Mouse (Mus musculus): Measurements from ENCODE around the gene Ahcy. TPM values are rescaled to one million over a fixed set of nuclear protein-coding genes. Genes with fewer than 3 reads are reported as not detected.
A peak's percentile ranks its signal among the peaks of the same experiment; 100 is the strongest.
"Not testable (repeated sequence)": the region's sequence is repeated elsewhere in the genome, so short reads cannot be mapped to it uniquely, and the experiment has no call there.

The Ahcy gene
- polyA plus RNA-seq (2016; fragmentation: Nextera tagmentation; extraction: Ambion mirVana) = 85.0 and 105 TPM in 2 replicates

- DNase-seq (ENCODE audit: low spot score) = peak; percentile 94
- peaks cover 7% of the 10 kb centered on the region; the same call in 1 of the 2 replicates for H3K27me3 ChIP-seq (ENCODE audit: insufficient read depth, poor library complexity, severe bottlenecking)
- H3K4me3 ChIP-seq = peak within 1 kb of the TSS; percentile 68
- H3K36me3 ChIP-seq = peaks cover 7% of the 10 kb centered on the region
- peak within 1 kb of the TSS; percentile 92 for H3K27ac ChIP-seq
- under 1% methylated on average over 56 of the region's 56 CpGs for WGBS
- H3K9me3 ChIP-seq = no peaks in the 10 kb centered on the region
- H3K4me1 ChIP-seq (replicated peaks) = peaks cover 32% of the 10 kb centered on the region
Observed at GRCm38 (mm10) chr2:155073978-155074765, at the start of gene Ahcy. TSS of gene Ahcy (minus strand) at chr2:155074497.

GRCm38 (mm10) chr2:155115216-155115830 is 41.0 kb upstream of the Ahcy start:
- Histone ChIP-seq H3K27ac (no peak overlapping the region), H3K9me3 (peaks cover 12% of the 10 kb centered on the region; the same call in 1 of the 2 replicates), H3K4me3 (no peak overlapping the region), H3K4me1 (replicated peaks) (no peaks in the 10 kb centered on the region), H3K27me3 (ENCODE audit: insufficient read depth, poor library complexity, severe bottlenecking) (no peaks in the 10 kb centered on the region), H3K36me3 (no peaks in the 10 kb centered on the region)
- DNase-seq (ENCODE audit: low spot score) = no peak
- 72% methylated on average over 7 of the region's 7 CpGs for WGBS

- H3K4me3 ChIP-seq; H3K27me3 ChIP-seq (ENCODE audit: insufficient read depth, poor library complexity, severe bottlenecking); H3K36me3 ChIP-seq; DNase-seq (ENCODE audit: low spot score); H3K27ac ChIP-seq; H3K4me1 ChIP-seq (replicated peaks); H3K9me3 ChIP-seq: not testable (repeated sequence)
- 84% methylated on average over 9 of the region's 9 CpGs for WGBS
Observed at GRCm38 (mm10) chr2:155107276-155107675, 33.0 kb upstream of the Ahcy start.

GRCm38 (mm10) chr2:155103607-155104006 is 29.3 kb upstream of the Ahcy start:
- no peaks in the 10 kb centered on the region for H3K36me3 ChIP-seq
- 82% methylated on average over 6 of the region's 6 CpGs for WGBS

GRCm38 (mm10) chr2:155101761-155102181 is 27.5 kb upstream of the Ahcy start:
- no peaks in the 10 kb centered on the region for H3K36me3 ChIP-seq
- H3K4me3 ChIP-seq = no peak overlapping the region
- WGBS = 60% methylated on average over 6 of the region's 6 CpGs
- DNase-seq (ENCODE audit: low spot score) = no peak
- no peaks in the 10 kb centered on the region for H3K27me3 ChIP-seq (ENCODE audit: insufficient read depth, poor library complexity, severe bottlenecking)
- no peaks in the 10 kb centered on the region; the same call in 1 of the 2 replicates for H3K4me1 ChIP-seq (replicated peaks)
- no peak overlapping the region for H3K27ac ChIP-seq
- H3K9me3 ChIP-seq = no peaks in the 10 kb centered on the region

More at GRCm38 (mm10) chr2:155103607-155104006, 29.3 kb upstream of the Ahcy start:
- no peak for DNase-seq (ENCODE audit: low spot score)
- Histone ChIP-seq H3K27ac (no peak overlapping the region), H3K9me3 (no peaks in the 10 kb centered on the region), H3K4me1 (replicated peaks) (no peaks in the 10 kb centered on the region; the same call in 1 of the 2 replicates), H3K27me3 (ENCODE audit: insufficient read depth, poor library complexity, severe bottlenecking) (no peaks in the 10 kb centered on the region), H3K4me3 (no peak overlapping the region)

GRCm38 (mm10) chr2:155100796-155101259 is 26.5 kb upstream of the Ahcy start:
- Histone ChIP-seq H3K4me3 (no peak overlapping the region), H3K27ac (no peak overlapping the region), H3K9me3 (no peaks in the 10 kb centered on the region), H3K36me3 (no peaks in the 10 kb centered on the region), H3K4me1 (replicated peaks) (no peaks in the 10 kb centered on the region; the same call in 1 of the 2 replicates), H3K27me3 (ENCODE audit: insufficient read depth, poor library complexity, severe bottlenecking) (no peaks in the 10 kb centered on the region)
- 82% methylated on average over 3 of the region's 3 CpGs for WGBS
- DNase-seq (ENCODE audit: low spot score) = no peak

GRCm38 (mm10) chr2:155099994-155100795 is 25.9 kb upstream of the Ahcy start:
- H3K27me3 ChIP-seq (ENCODE audit: insufficient read depth, poor library complexity, severe bottlenecking) = no peaks in the 10 kb centered on the region
- WGBS = 84% methylated on average over 14 of the region's 14 CpGs

GRCm38 (mm10) chr2:155099421-155099820 is 25.1 kb upstream of the Ahcy start:
- peak; percentile 6 for DNase-seq (ENCODE audit: low spot score)
- no peaks in the 10 kb centered on the region for H3K9me3 ChIP-seq
- WGBS = 61% methylated on average over 7 of the region's 7 CpGs

More at GRCm38 (mm10) chr2:155099994-155100795, 25.9 kb upstream of the Ahcy start:
- Histone ChIP-seq H3K9me3 (no peaks in the 10 kb centered on the region), H3K4me1 (replicated peaks) (no peaks in the 10 kb centered on the region; the same call in 1 of the 2 replicates), H3K36me3 (no peaks in the 10 kb centered on the region), H3K4me3 (no peak overlapping the region), H3K27ac (no peak overlapping the region)
- DNase-seq (ENCODE audit: low spot score) = no peak

GRCm38 (mm10) chr2:155098720-155099380 is 24.6 kb upstream of the Ahcy start:
- H3K4me3 ChIP-seq = no peak overlapping the region
- no peak for DNase-seq (ENCODE audit: low spot score)
- 85% methylated on average over 9 of the region's 9 CpGs for WGBS
- no peaks in the 10 kb centered on the region for H3K27me3 ChIP-seq (ENCODE audit: insufficient read depth, poor library complexity, severe bottlenecking)
- no peaks in the 10 kb centered on the region for H3K9me3 ChIP-seq
- H3K4me1 ChIP-seq (replicated peaks) = no peaks in the 10 kb centered on the region; the same call in 1 of the 2 replicates
- no peak overlapping the region for H3K27ac ChIP-seq
- no peaks in the 10 kb centered on the region for H3K36me3 ChIP-seq

More at GRCm38 (mm10) chr2:155099421-155099820, 25.1 kb upstream of the Ahcy start:
- H3K4me1 ChIP-seq (replicated peaks) = no peaks in the 10 kb centered on the region; the same call in 1 of the 2 replicates
- no peaks in the 10 kb centered on the region for H3K27me3 ChIP-seq (ENCODE audit: insufficient read depth, poor library complexity, severe bottlenecking)
- no peak overlapping the region for H3K4me3 ChIP-seq
- no peak overlapping the region for H3K27ac ChIP-seq
- no peaks in the 10 kb centered on the region for H3K36me3 ChIP-seq

- 64% methylated on average over 4 of the region's 4 CpGs for WGBS
- DNase-seq (ENCODE audit: low spot score) = no peak
- peaks cover 2% of the 10 kb centered on the region; the same call in 1 of the 2 replicates for H3K4me1 ChIP-seq (replicated peaks)
Observed at GRCm38 (mm10) chr2:155093418-155093817, 19.1 kb upstream of the Ahcy start.

GRCm38 (mm10) chr2:155091743-155092075 is 17.4 kb upstream of the Ahcy start:
- DNase-seq (ENCODE audit: low spot score) = no peak
- Histone ChIP-seq H3K27ac (no peak overlapping the region), H3K36me3 (no peaks in the 10 kb centered on the region), H3K4me3 (no peak overlapping the region), H3K27me3 (ENCODE audit: insufficient read depth, poor library complexity, severe bottlenecking) (no peaks in the 10 kb centered on the region), H3K4me1 (replicated peaks) (peaks cover 2% of the 10 kb centered on the region; the same call in 1 of the 2 replicates), H3K9me3 (no peaks in the 10 kb centered on the region)
- WGBS = 86% methylated on average over 3 of the region's 3 CpGs

More at GRCm38 (mm10) chr2:155093418-155093817, 19.1 kb upstream of the Ahcy start:
- Histone ChIP-seq H3K36me3 (no peaks in the 10 kb centered on the region), H3K9me3 (no peaks in the 10 kb centered on the region), H3K4me3 (no peak overlapping the region), H3K27ac (no peak overlapping the region), H3K27me3 (ENCODE audit: insufficient read depth, poor library complexity, severe bottlenecking) (no peaks in the 10 kb centered on the region)

Measured in hindbrain, embryonic 10.5 days (tissue).